Mouse (Mus musculus) cerebellum, adult 2 months (tissue): ENCODE data around the gene Cyp4v3. TPM values are rescaled to one million over a fixed set of nuclear protein-coding genes. Genes with fewer than 3 reads are reported as not detected.

Source experiments
- DNase-seq, 2 experiments: peaks; one replicate each; pipeline ENCODE4 v3.0.0; 2021
- H3K27ac ChIP-seq: fragments of 200-500 bp; 2 replicates; pipeline ENCODE4 v1.5.1; 2012; ENCODE audit warnings: low read length, control low read depth, inconsistent platforms; ENCODE audit not compliant: insufficient read depth
- H3K27me3 ChIP-seq: fragments of 200-500 bp; 2 replicates; pipeline ENCODE4 v1.6.1; 2012; ENCODE audit warnings: inconsistent platforms, mild to moderate bottlenecking, low read length, moderate library complexity; ENCODE audit not compliant: control insufficient read depth, insufficient read depth
- H3K4me1 ChIP-seq: fragments of 200-500 bp; 2 replicates; pipeline ENCODE4 v1.6.1; 2011; ENCODE audit warnings: low read length; ENCODE audit not compliant: control insufficient read depth, insufficient read depth
- H3K4me3 ChIP-seq: fragments of 200-500 bp; replicated peaks from 2 replicates; pipeline ENCODE3; 2011; ENCODE audit warnings: mild to moderate bottlenecking, low read depth, low read length, control low read depth; ENCODE audit not compliant: insufficient read depth
- CTCF ChIP-seq: fragments of 200-500 bp; IDR thresholded peaks from 2 replicates; pipeline ENCODE4 v1.5.1; 2011; ENCODE audit warnings: low read depth, mild to moderate bottlenecking, control low read depth, low read length, moderate library complexity, borderline replicate concordance; ENCODE audit not compliant: insufficient read depth
- POLR2A ChIP-seq: fragments of 200-500 bp; IDR thresholded peaks from 2 replicates; pipeline ENCODE4 v1.6.1; 2011; ENCODE audit warnings: low read length, control low read depth, borderline replicate concordance; ENCODE audit not compliant: insufficient read depth
- WGBS: fragments of 180-500 bp; shearing (Covaris S2); methylation state at CpG from one replicate; pipeline ENCODE4 v1.1.7; 2018; 5-methylcytosine and 5-hydroxymethylcytosine counted together
- polyA plus RNA-seq: library from polyadenylated mRNA; depleted of rRNA; stranded (reverse); fragments of >200 nt; gene quantifications from 2 replicates; pipeline ENCODE4 v1.2.3, GENCODE M21; 2012; rRNA removed

Cyp4v3 gene
- 4.8 and 5.4 TPM in 2 replicates for polyA plus RNA-seq

- Histone ChIP-seq H3K27ac (no peak within 1 kb of the TSS), H3K4me1 (no peaks in the 10 kb centered on the region), H3K4me3 (peak within 1 kb of the TSS; percentile 55), H3K27me3 (no peaks in the 10 kb centered on the region)
- 2% methylated on average over 44 of the region's 44 CpGs for WGBS
- no peak for TF ChIP-seq CTCF
- DNase-seq = peak; percentile 20 to 29
Observed at GRCm38 (mm10) chr8:45332685-45333409, at the start of gene Cyp4v3. Gene Cyp4v3 (minus strand): TSS chr8:45333216.

DNA sequence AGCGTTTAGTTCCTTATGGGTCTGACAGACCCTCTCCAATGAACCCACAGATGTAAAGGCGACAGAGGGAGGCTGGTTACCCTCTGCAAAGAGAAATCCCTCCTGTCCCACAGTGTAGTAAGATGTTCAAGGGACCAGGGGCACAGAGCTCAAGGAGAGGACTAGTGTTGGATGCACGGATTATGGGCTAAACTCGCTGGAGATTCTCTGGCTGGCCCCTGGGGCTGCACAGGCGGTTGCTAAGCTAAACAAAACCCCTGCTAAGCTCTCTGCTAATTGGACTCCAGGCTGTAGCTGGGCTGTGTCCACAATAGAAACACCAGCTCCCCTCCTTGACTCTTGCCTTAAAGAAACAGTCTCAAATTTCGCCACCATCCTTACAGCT, 48.9 kb upstream of the Cyp4v3 start, which contains the start of gene Fam149a:
Fam149a (minus strand) TSS at position 329 of the 385 bp plus-strand sequence.
- TF ChIP-seq POLR2A = no peak
- DNase-seq = no peak
- 13% methylated on average over 6 of the region's 6 CpGs for WGBS
- peak within 1 kb of the TSS; percentile 42 for H3K4me3 ChIP-seq
- H3K27me3 ChIP-seq = no peaks in the 10 kb centered on the region; the same call in 1 of the 2 replicates
- H3K4me1 ChIP-seq = peaks cover 6% of the 10 kb centered on the region; the same call in 1 of the 2 replicates
- H3K27ac ChIP-seq = no peak within 1 kb of the TSS

- peak in 1 of 2 experiments; percentile 9 for DNase-seq
- 5% methylated on average over 38 of the region's 38 CpGs for WGBS
- no peak overlapping the region for H3K27ac ChIP-seq
- no peaks in the 10 kb centered on the region; the same call in 1 of the 2 replicates for H3K27me3 ChIP-seq
- TF ChIP-seq CTCF (no peak), POLR2A (no peak)
- peaks cover 6% of the 10 kb centered on the region; the same call in 1 of the 2 replicates for H3K4me1 ChIP-seq
- H3K4me3 ChIP-seq = peak overlapping the region; percentile 42
Observed at GRCm38 (mm10) chr8:45381075-45381962, 48.3 kb upstream of the Cyp4v3 start.

GRCm38 (mm10) chr8:45380598-45380997, 47.6 kb upstream of the Cyp4v3 start:
- peaks cover 6% of the 10 kb centered on the region; the same call in 1 of the 2 replicates for H3K4me1 ChIP-seq
- H3K27ac ChIP-seq = no peak overlapping the region
- WGBS = 47% methylated on average over 4 of the region's 4 CpGs
- no peak for TF ChIP-seq CTCF
- no peak for TF ChIP-seq POLR2A
- no peak overlapping the region for H3K4me3 ChIP-seq
- DNase-seq = no peak
- H3K27me3 ChIP-seq = no peaks in the 10 kb centered on the region; the same call in 1 of the 2 replicates

DNA sequence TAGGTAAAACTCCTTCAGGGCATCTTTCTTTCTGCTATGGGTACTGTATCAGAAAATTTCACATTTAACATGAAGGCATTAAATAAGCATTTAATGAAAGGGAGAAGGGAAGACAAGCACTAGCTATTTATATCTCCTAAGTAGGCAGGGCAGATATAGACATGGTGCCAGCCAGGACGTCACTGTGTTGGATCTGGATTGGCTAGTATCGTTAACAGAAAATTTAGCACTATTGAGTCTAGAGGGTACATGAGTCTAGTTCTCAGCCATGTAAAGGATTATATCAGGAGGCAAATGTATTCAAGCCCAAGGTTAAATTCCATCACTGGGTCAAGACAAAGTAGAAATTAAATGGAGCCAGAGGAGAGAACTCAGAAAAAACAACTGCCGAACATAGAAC, 41.1 kb upstream of the Cyp4v3 start:
- TF ChIP-seq POLR2A (no peak), CTCF (no peak)
- WGBS = 65% methylated on average over 3 of the region's 3 CpGs
- Histone ChIP-seq H3K27ac (no peak overlapping the region), H3K4me1 (no peaks in the 10 kb centered on the region), H3K27me3 (no peaks in the 10 kb centered on the region), H3K4me3 (no peak overlapping the region)
- no peak for DNase-seq

GRCm38 (mm10) chr8:45367154-45367553, 34.1 kb upstream of the Cyp4v3 start:
- no peak overlapping the region for H3K4me3 ChIP-seq
- TF ChIP-seq CTCF = no peak
- TF ChIP-seq POLR2A = no peak
- WGBS = 100% methylated on average over 1 of the region's 1 CpGs
- H3K27me3 ChIP-seq = no peaks in the 10 kb centered on the region
- no peak for DNase-seq
- H3K4me1 ChIP-seq = no peaks in the 10 kb centered on the region
- H3K27ac ChIP-seq = no peak overlapping the region

GRCm38 (mm10) chr8:45363220-45363619, 30.2 kb upstream of the Cyp4v3 start:
- 93% methylated on average over 1 of the region's 1 CpGs for WGBS
- no peak overlapping the region for H3K4me3 ChIP-seq
- H3K27ac ChIP-seq = no peak overlapping the region
- H3K27me3 ChIP-seq = no peaks in the 10 kb centered on the region
- no peak for DNase-seq
- H3K4me1 ChIP-seq = no peaks in the 10 kb centered on the region
- TF ChIP-seq CTCF (no peak), POLR2A (no peak)
